Mouse (Mus musculus) midbrain, postnatal 0 days (tissue): ENCODE measurements around the gene Zfand6. TPM values are rescaled to one million over a fixed set of nuclear protein-coding genes. Genes with fewer than 3 reads are reported as not detected.

Experiments used
- ATAC-seq: fragments of 200-750 bp; cut with Nextera tagmentation; 2 replicates; pipeline ENCODE4 v1.8.0; 2017; ENCODE audit warnings: moderate number of reproducible peaks, mild to moderate bottlenecking, moderate TSS enrichment, moderate library complexity; ENCODE audit not compliant: low FRiP score
- DNase-seq: peaks from one replicate; pipeline ENCODE4 v3.0.0-alpha.2; 2015; ENCODE audit warnings: low spot score
- H3K27ac ChIP-seq: fragments of 300-500 bp; sonication (generic); 2 replicates; pipeline ENCODE4 v1.5.1; 2014; ENCODE audit warnings: low read depth, mild to moderate bottlenecking, low read length, mixed read lengths
- H3K27me3 ChIP-seq: fragments of 300-500 bp; sonication (generic); 2 replicates; pipeline ENCODE4 v1.6.1; 2014; ENCODE audit warnings: low read length, control low read depth, mixed read lengths; ENCODE audit not compliant: insufficient read depth
- H3K36me3 ChIP-seq: fragments of 300-500 bp; sonication (generic); 2 replicates; pipeline ENCODE4 v1.6.1; 2014; ENCODE audit warnings: low read length, control low read depth, mixed read lengths; ENCODE audit not compliant: insufficient read depth
- H3K4me1 ChIP-seq: fragments of 300-500 bp; sonication (generic); 2 replicates; pipeline ENCODE4 v1.6.1; 2014; ENCODE audit warnings: mild to moderate bottlenecking, control low read depth, antibody characterized with exemption, low read length, mixed read lengths; ENCODE audit not compliant: insufficient read depth
- H3K4me2 ChIP-seq: fragments of 300-500 bp; sonication (generic); 2 replicates; pipeline ENCODE4 v1.6.1; 2014; ENCODE audit warnings: low read depth, mild to moderate bottlenecking, low read length, mixed read lengths; ENCODE audit not compliant: poor library complexity, severe bottlenecking
- H3K4me3 ChIP-seq: fragments of 300-500 bp; sonication (generic); 2 replicates; pipeline ENCODE4 v1.5.1; 2014; ENCODE audit warnings: low read depth, mild to moderate bottlenecking, low read length, moderate library complexity
- H3K9ac ChIP-seq: fragments of 300-500 bp; sonication (generic); replicated peaks from 2 replicates; pipeline ENCODE4 v1.6.1; 2014; ENCODE audit warnings: mild to moderate bottlenecking, low read length, moderate library complexity, mixed read lengths; ENCODE audit not compliant: poor library complexity, severe bottlenecking
- H3K9me3 ChIP-seq: fragments of 300-500 bp; sonication (generic); 2 replicates; pipeline ENCODE4 v1.6.1; 2016; ENCODE audit warnings: low read length, control low read depth
- CTCF ChIP-seq: IDR thresholded peaks from 2 replicates; pipeline ENCODE4 v1.5.1; 2016; ENCODE audit warnings: antibody characterized with exemption, mild to moderate bottlenecking
- WGBS: fragments of 180-500 bp; shearing (Covaris S2); extraction: QIAGEN DNeasy Blood & Tissue Kit; methylation state at CpG from one replicate; pipeline ENCODE4 v1.1.7; 2014; 5-methylcytosine and 5-hydroxymethylcytosine counted together
- polyA plus RNA-seq: library from polyadenylated mRNA; unstranded; fragments of >200 nt; fragmentation: Nextera tagmentation; extraction: Ambion mirVana; gene quantifications from 2 replicates; pipeline ENCODE4 v1.2.1, GENCODE M21; 2015
- total RNA-seq: library from RNA; depleted of rRNA; stranded (reverse); fragments of >200 nt; gene quantifications from 2 replicates; pipeline ENCODE4 v1.2.3, GENCODE M21; 2014

The Zfand6 gene
- total and polyA plus RNA-seq, 2 experiments from 2014 or later = 82.5 to 112 TPM

DNA sequence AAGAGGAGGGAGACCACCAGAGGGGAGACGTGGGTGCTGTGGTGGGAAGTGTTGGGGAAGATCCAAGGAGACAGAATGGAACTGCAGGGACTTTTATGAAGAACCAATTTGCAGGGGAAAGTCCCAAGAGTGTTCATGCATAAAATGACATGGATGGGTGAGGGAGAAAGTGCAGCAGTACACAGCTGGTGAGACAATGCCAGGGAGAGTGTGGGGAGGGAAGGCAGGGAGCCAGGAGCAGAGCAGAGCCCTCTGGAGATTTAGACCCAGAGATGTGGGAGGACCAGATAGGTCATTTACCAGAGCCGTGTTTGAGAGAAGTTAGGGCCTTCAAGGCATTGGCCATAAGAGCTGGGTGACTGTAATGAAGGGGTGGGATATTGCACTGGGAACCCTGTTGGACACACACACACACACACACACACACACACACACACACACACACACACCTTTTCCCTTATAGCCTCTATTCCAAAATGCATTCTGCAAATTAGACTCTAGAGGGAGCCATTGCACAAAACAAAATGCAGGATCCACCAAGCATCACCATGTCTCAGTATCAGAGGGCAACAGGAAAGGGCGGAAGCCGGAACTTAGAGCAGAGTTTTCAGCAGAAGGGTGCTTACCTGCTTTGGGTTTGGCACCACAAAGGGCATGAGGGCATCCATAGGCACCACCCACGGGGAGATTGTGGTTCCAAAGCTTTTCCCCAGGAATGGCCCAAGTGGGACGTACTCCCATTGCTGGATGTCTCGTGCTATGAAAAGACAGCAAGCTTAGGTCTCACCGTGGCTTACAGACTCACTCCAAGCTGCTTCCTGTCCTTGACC lies 95.5 kb downstream of the Zfand6 start:
- Histone ChIP-seq H3K27me3 (no peaks in the 10 kb centered on the region), H3K9me3 (no peaks in the 10 kb centered on the region), H3K36me3 (no peaks in the 10 kb centered on the region), H3K9ac (no peak overlapping the region), H3K4me2 (no peak overlapping the region), H3K4me3 (no peak overlapping the region), H3K4me1 (no peaks in the 10 kb centered on the region), H3K27ac (no peak overlapping the region)
- DNase-seq (peak; percentile 82), ATAC-seq (peak; percentile 76)
- peak; percentile 95 for TF ChIP-seq CTCF
- WGBS = 45% methylated on average over 8 of the region's 8 CpGs

DNA sequence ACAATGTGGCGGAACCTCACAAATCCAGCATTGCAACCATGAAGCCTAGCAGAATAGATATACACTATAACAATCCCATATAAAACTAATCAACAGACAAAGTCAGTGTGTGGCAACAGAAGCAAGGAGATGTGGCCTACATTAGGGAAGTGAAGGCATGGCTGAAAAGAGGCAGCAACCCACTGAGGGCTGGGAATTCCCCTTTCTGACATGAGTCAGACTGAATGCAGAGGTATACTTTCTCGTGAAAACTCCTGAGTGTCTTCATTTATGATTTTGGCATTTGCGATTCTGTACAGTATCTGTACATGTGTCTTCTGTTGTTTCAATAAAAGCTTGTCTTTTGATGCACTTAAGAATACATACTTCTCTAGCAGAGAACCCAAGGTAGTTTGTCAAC lies 98.4 kb downstream of the Zfand6 start:
- Histone ChIP-seq H3K36me3 (no peaks in the 10 kb centered on the region), H3K4me1 (no peaks in the 10 kb centered on the region), H3K4me3 (no peak overlapping the region), H3K4me2 (no peak overlapping the region), H3K27ac (no peak overlapping the region), H3K9me3 (no peaks in the 10 kb centered on the region), H3K27me3 (no peaks in the 10 kb centered on the region), H3K9ac (no peak overlapping the region)
- no peak for ATAC-seq
- WGBS = 92% methylated on average over 3 of the region's 3 CpGs
- no peak for DNase-seq
- TF ChIP-seq CTCF = no peak

DNA sequence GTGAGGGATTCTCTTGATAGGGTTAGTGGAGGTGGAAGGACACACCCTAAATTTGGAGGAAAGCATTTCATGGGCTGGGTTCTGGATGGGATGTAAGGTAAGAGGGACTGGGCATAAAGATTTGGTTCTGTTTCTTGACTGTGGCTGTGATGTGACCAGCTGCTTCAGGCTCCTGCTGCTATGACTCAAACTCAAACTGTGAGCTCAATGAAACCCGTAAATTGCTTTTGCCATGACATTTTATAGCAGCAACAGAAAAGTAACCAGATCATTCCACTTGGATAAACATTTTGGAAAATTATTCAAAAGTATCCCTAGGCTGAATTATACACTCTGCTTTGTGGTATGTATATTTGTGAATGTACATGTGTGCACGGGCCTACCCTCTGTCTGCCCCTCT lies 99.1 kb downstream of the Zfand6 start:
- 85% methylated on average over 2 of the region's 2 CpGs for WGBS
- DNase-seq = no peak
- H3K9me3 ChIP-seq = no peaks in the 10 kb centered on the region
- no peak for TF ChIP-seq CTCF
- no peak overlapping the region for H3K9ac ChIP-seq
- H3K4me1 ChIP-seq = no peaks in the 10 kb centered on the region
- H3K27me3 ChIP-seq = no peaks in the 10 kb centered on the region
- H3K27ac ChIP-seq = no peak overlapping the region
- ATAC-seq = no peak
- H3K36me3 ChIP-seq = no peaks in the 10 kb centered on the region
- H3K4me2 ChIP-seq = no peak overlapping the region
- H3K4me3 ChIP-seq = no peak overlapping the region

DNA sequence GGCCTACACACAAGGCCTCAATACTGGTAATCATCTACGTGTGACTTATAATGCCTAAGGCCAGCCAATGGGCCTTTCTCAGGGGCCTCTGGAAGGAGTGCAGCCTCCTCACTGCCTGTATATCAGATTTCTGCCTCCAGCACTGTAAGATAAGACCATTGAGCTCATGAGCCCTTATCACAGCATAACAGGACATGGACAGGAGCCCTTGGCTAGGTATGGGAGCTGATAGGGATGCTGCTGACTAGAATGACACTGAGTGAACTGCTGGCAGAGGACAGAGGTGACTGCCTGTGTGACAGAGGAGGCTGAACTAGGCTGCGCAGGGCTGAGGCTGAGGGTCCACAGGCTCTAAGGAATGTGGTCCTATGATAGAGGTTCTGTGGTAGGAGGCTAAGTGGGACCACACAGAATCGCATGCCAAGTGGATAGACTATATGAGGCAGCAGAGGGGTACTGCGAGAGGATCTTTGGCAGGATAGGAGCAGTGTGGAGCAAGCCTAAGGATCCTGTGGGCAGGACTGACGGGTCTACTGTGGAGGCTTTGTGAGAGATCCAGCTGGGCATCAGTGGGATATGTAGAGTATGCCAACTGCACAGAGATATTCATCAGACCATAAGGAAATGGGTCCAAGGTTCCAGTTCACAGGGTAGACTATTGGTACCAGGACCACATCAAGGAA lies 102.5 kb downstream of the Zfand6 start:
- no peak overlapping the region for H3K4me2 ChIP-seq
- H3K27ac ChIP-seq = no peak overlapping the region
- ATAC-seq = no peak
- TF ChIP-seq CTCF = no peak
- no peak overlapping the region for H3K9ac ChIP-seq
- no peaks in the 10 kb centered on the region for H3K9me3 ChIP-seq
- H3K4me3 ChIP-seq = no peak overlapping the region
- no peaks in the 10 kb centered on the region for H3K27me3 ChIP-seq
- no peak for DNase-seq
- H3K4me1 ChIP-seq = no peaks in the 10 kb centered on the region
- H3K36me3 ChIP-seq = no peaks in the 10 kb centered on the region
- WGBS = 90% methylated on average over 5 of the region's 5 CpGs

DNA sequence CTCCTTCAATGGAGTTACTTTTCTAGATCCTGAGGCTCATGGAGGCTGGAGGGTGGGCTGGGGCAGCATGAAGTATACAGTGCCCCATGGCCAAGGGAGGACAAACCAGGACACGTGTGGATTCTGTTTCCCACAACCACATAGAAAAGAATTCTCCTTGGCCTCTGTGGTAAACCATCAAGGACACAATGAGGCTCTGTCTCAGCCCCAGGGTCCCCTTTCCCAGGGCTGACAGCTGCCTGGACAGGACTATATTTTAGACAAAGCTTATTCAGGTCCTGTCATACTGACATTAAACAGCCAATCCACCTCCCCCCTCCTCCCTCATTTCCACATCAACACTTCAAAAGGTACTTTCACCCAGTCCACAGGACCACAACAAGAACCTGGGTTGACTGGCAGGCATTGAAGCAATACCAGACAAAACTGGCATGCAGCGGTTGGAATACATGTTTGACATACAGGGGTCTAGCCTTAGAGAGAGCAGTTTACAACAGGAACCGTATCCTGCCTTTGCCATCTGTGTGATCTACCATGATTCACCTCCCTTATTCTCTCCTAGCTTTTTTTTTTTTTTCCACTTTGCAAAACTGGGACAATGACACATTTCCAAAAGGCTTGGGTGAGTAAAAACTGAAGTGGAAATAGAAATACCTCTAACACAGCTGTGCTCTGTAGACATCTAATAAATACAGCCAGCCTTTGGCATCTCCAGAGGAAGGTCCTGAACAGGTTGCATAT lies 103.2 kb downstream of the Zfand6 start:
- ATAC-seq (no peak), DNase-seq (no peak)
- no peaks in the 10 kb centered on the region for H3K36me3 ChIP-seq
- no peak overlapping the region for H3K4me2 ChIP-seq
- H3K4me1 ChIP-seq = no peaks in the 10 kb centered on the region
- no peak overlapping the region for H3K27ac ChIP-seq
- no peak for TF ChIP-seq CTCF
- no peaks in the 10 kb centered on the region for H3K27me3 ChIP-seq
- H3K9me3 ChIP-seq = no peaks in the 10 kb centered on the region
- H3K9ac ChIP-seq = no peak overlapping the region
- 36% methylated on average over 3 of the region's 3 CpGs for WGBS
- no peak overlapping the region for H3K4me3 ChIP-seq
